Mouse (Mus musculus): ENCODE data around the gene Slc25a39. TPM values are rescaled to one million over a fixed set of nuclear protein-coding genes. Genes with fewer than 3 reads are reported as not detected.

Gene Slc25a39
- total and polyA plus RNA-seq, 3 experiments = 108 to 226 (median 199) TPM

DNA sequence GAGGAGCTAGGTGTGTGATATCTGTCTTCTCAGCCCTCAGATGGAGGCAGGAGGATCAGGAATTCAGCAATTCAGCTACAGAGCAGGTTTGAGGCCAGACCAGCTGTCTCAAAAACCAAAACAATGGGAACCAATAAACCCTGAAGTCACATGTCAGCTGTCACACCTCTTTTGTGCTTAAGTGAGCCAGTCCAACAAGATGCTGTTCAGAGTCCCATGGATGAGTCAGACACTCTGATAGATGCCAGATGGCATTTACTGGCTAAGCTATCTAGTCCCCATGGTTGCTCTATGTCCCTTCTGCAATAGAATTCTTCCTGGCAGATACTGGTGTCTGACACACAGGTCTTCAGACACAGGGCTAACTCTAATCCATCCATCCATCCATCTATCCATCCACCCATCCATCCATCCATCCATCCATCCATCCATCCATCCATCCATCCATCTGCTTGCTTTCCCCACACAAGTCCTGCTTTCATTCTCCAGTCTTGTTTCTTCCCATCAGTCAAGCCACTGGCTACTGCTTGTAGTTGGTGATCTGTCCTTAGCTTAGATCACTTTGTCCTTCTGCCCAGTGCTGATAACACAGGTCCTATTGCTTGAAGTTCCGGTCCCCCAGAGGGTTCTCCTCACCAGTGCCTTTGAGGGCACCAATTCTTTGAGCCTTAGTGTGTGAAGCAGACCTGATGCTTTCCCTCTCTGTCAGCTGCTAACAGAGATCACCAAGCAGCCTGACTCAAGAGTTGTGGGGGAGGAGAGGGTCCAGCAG is 24.2 kb downstream of the Slc25a39 start:
- DNase-seq (ENCODE audit: extremely low read depth) = no peak
- H3K36me3 ChIP-seq (replicated peaks in 1 of 2; ENCODE audit: control insufficient read depth in 1 of 2, insufficient read depth in 1 of 2, low read length in 1 of 2) = no peaks in the 10 kb centered on the region
- TF ChIP-seq BHLHE40 (IDR thresholded peaks at IDR 0.05; ENCODE audit: low read depth, low read length) (peak; percentile 41; the same call in 1 of the 2 replicates), JUND (conservative IDR thresholded peaks at IDR 0.05; ENCODE audit: low read depth, low read length) (no peak), TCF12 (IDR thresholded peaks at IDR 0.05; ENCODE audit: low read depth, low read length) (no peak), MAX (IDR thresholded peaks at IDR 0.05; ENCODE audit: low read length) (0 out of 2 replicates have a peak, but pooled peaks have one; percentile 4)
- no peak overlapping the region for H3K9ac ChIP-seq (ENCODE audit: insufficient read depth, low read depth)
- peak overlapping the region; percentile 79 for H3K4me2 ChIP-seq (ENCODE audit: insufficient read depth, low read depth, poor library complexity, severe bottlenecking)
- peaks cover 9% of the 10 kb centered on the region for H3K9me3 ChIP-seq (replicated peaks; ENCODE audit: low read length)
- peak overlapping the region; percentile 53; the same call in 1 of the 2 replicates for H3K27ac ChIP-seq (ENCODE audit: insufficient read depth, low read depth)
- H3K27me3 ChIP-seq (replicated peaks) = peaks cover 16% of the 10 kb centered on the region
- no peaks in the 10 kb centered on the region for H3K79me2 ChIP-seq (replicated peaks; ENCODE audit: control insufficient read depth, extremely low read depth, insufficient read depth, poor library complexity, severe bottlenecking)
- dilution Hi-C loops (cut with MboI; ENCODE audit: extremely low pct_ligation_motif_present, extremely low pct_unique_long_range_greater_than_20kb, low sequenced_read_pairs) (no loop called here), in situ Hi-C loops (cut with MboI; ENCODE audit: low pct_ligation_motif_present, low pct_unique_long_range_greater_than_20kb, low sequenced_read_pairs) (no loop called here)
- H3K4me1 ChIP-seq (ENCODE audit: control insufficient read depth in 1 of 2, insufficient read depth in 2 of 2) = peaks cover 31 to 47% of the 10 kb centered on the region in 2 experiments
- H3K4me3 ChIP-seq (replicated peaks in 1 of 3; ENCODE audit: low read depth in 2 of 3, low read length in 2 of 3, poor library complexity in 1 of 3) = no peak overlapping the region

DNA sequence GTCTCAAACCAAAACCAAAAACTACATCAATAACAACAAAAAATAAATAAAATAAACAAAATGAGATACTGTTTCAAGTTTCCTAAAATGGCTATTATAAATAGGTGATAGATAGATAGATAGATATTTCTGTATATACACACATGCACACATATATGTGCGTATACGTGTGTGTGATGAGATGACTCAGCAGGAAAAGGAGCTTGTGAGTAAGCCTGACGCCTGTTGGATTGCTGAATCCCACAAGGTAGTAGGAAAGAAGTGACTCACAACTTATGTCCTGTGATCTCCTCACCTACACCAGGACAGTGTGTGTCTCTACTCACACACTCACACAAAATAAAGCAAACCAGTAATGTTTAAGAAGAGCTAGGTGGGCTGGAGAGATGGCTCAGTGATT is 25.0 kb downstream of the Slc25a39 start:
- Histone ChIP-seq H3K79me2 (replicated peaks; ENCODE audit: control insufficient read depth, extremely low read depth, insufficient read depth, poor library complexity, severe bottlenecking) (no peaks in the 10 kb centered on the region), H3K27ac (ENCODE audit: insufficient read depth, low read depth) (no peak overlapping the region), H3K9me3 (replicated peaks; ENCODE audit: low read length) (peaks cover 14% of the 10 kb centered on the region), H3K9ac (ENCODE audit: insufficient read depth, low read depth) (no peak overlapping the region), H3K4me3 (replicated peaks in 1 of 3; ENCODE audit: low read depth in 2 of 3, low read length in 2 of 3, poor library complexity in 1 of 3) (no peak overlapping the region), H3K4me2 (ENCODE audit: insufficient read depth, low read depth, poor library complexity, severe bottlenecking) (no peak overlapping the region), H3K27me3 (replicated peaks) (peaks cover 18% of the 10 kb centered on the region), H3K4me1 (ENCODE audit: control insufficient read depth in 1 of 2, insufficient read depth in 2 of 2) (peaks cover 31 to 47% of the 10 kb centered on the region in 2 experiments), H3K36me3 (replicated peaks in 1 of 2; ENCODE audit: control insufficient read depth in 1 of 2, insufficient read depth in 1 of 2, low read length in 1 of 2) (no peaks in the 10 kb centered on the region)
- no peak for DNase-seq (ENCODE audit: extremely low read depth)
- dilution Hi-C loops (cut with MboI; ENCODE audit: extremely low pct_ligation_motif_present, extremely low pct_unique_long_range_greater_than_20kb, low sequenced_read_pairs) = no loop called here
- TF ChIP-seq TCF12 (IDR thresholded peaks at IDR 0.05; ENCODE audit: low read depth, low read length) = no peak
- TF ChIP-seq BHLHE40 (IDR thresholded peaks at IDR 0.05; ENCODE audit: low read depth, low read length) = no peak
- TF ChIP-seq SIN3A (IDR thresholded peaks at IDR 0.05; ENCODE audit: low read length) = 0 out of 2 replicates have a peak, but pooled peaks have one; percentile 13
- TF ChIP-seq SMC3 (IDR thresholded peaks at IDR 0.05; ENCODE audit: low read depth, low read length) = no peak
- TF ChIP-seq IRF4 (IDR thresholded peaks at IDR 0.05; ENCODE audit: low read depth, low read length) = no peak
- TF ChIP-seq RCOR1 (conservative IDR thresholded peaks at IDR 0.05; ENCODE audit: low read depth, low read length) = no peak
- TF ChIP-seq UBTF (IDR thresholded peaks at IDR 0.05; ENCODE audit: low read depth, low read length) = no peak
- no peak for TF ChIP-seq USF2 (conservative IDR thresholded peaks at IDR 0.05; ENCODE audit: low read depth, low read length)
- no peak; the same call in 1 of the 2 replicates for TF ChIP-seq MAX (IDR thresholded peaks at IDR 0.05; ENCODE audit: low read length)
- no peak for TF ChIP-seq NRF1 (IDR thresholded peaks at IDR 0.05; ENCODE audit: low read depth, low read length)
- no peak for TF ChIP-seq ZC3H11A (IDR thresholded peaks at IDR 0.05; ENCODE audit: low read depth, low read length)
- no peak for TF ChIP-seq ZNF384 (IDR thresholded peaks at IDR 0.05; ENCODE audit: low read depth, low read length)
- TF ChIP-seq POLR2A (IDR thresholded peaks at IDR 0.05; ENCODE audit: low read depth, low read length) = no peak
- no peak for TF ChIP-seq MXI1 (IDR thresholded peaks at IDR 0.05; ENCODE audit: low read depth, low read length)
- no peak for TF ChIP-seq KAT2A (IDR thresholded peaks at IDR 0.05; ENCODE audit: insufficient replicate concordance, low read length)
- 0 out of 2 replicates have a peak, but pooled peaks have one; percentile 35 for TF ChIP-seq CHD1 (IDR thresholded peaks at IDR 0.05; ENCODE audit: low read depth, low read length)
- TF ChIP-seq E2F4 (IDR thresholded peaks at IDR 0.05; ENCODE audit: insufficient replicate concordance, low read depth, low read length) = no peak
- peak; percentile 66; the same call in 1 of the 2 replicates for TF ChIP-seq MAFK (IDR thresholded peaks at IDR 0.05; ENCODE audit: insufficient replicate concordance, low read length)
- no peak for TF ChIP-seq ETS1 (conservative IDR thresholded peaks at IDR 0.05; ENCODE audit: low read depth, low read length)
- in situ Hi-C loops (cut with MboI; ENCODE audit: low pct_ligation_motif_present, low pct_unique_long_range_greater_than_20kb, low sequenced_read_pairs) = no loop called here

Data from CH12.LX (cell line).